Mouse (Mus musculus) hindbrain, embryonic 11.5 days (tissue): ENCODE data around the gene Ltbp1. TPM values are rescaled to one million over a fixed set of nuclear protein-coding genes. Genes with fewer than 3 reads are reported as not detected.

Source experiments
- ATAC-seq: fragments of 200-750 bp; cut with Nextera tagmentation; 2 replicates; pipeline ENCODE4 v1.8.0; 2017; ENCODE audit warnings: mild to moderate bottlenecking, moderate TSS enrichment, moderate library complexity; ENCODE audit not compliant: low FRiP score
- DNase-seq: peaks from one replicate; pipeline ENCODE4 v3.0.0-alpha.2; 2015; ENCODE audit warnings: low spot score
- H3K27ac ChIP-seq: fragments of 300-500 bp; sonication (generic); 2 replicates; pipeline ENCODE4 v1.5.1; 2014; ENCODE audit warnings: mild to moderate bottlenecking, low read depth, low read length
- H3K27me3 ChIP-seq: fragments of 300-500 bp; sonication (generic); 2 replicates; pipeline ENCODE4 v1.6.1; 2014; ENCODE audit warnings: mild to moderate bottlenecking, low read length, moderate library complexity, mixed read lengths; ENCODE audit not compliant: control insufficient read depth, insufficient read depth
- H3K36me3 ChIP-seq: fragments of 300-500 bp; sonication (generic); 2 replicates; pipeline ENCODE4 v1.6.1; 2014; ENCODE audit warnings: mild to moderate bottlenecking, low read length, moderate library complexity, mixed read lengths; ENCODE audit not compliant: control insufficient read depth, insufficient read depth
- H3K4me1 ChIP-seq: fragments of 300-500 bp; sonication (generic); replicated peaks from 2 replicates; pipeline ENCODE4 v1.6.1; 2014; ENCODE audit warnings: low read length, mixed read lengths; ENCODE audit not compliant: control insufficient read depth, insufficient read depth
- H3K4me2 ChIP-seq: fragments of 300-500 bp; sonication (generic); replicated peaks from 2 replicates; pipeline ENCODE4 v1.6.1; 2014; ENCODE audit warnings: mild to moderate bottlenecking, low read depth, low read length
- H3K4me3 ChIP-seq: fragments of 300-500 bp; sonication (generic); 2 replicates; pipeline ENCODE4 v1.5.1; 2014; ENCODE audit warnings: low read depth, low read length
- H3K9ac ChIP-seq: fragments of 300-500 bp; sonication (generic); 2 replicates; pipeline ENCODE4 v1.6.1; 2014; ENCODE audit warnings: low read depth, low read length
- H3K9me3 ChIP-seq: fragments of 300-500 bp; sonication (generic); 2 replicates; pipeline ENCODE4 v1.6.1; 2016; ENCODE audit warnings: low read length; ENCODE audit not compliant: control insufficient read depth
- WGBS: fragments of 180-500 bp; shearing (Covaris S2); extraction: QIAGEN DNeasy Blood & Tissue Kit; methylation state at CpG from one replicate; pipeline ENCODE4 v1.1.7; 2014; 5-methylcytosine and 5-hydroxymethylcytosine counted together
- polyA plus RNA-seq: library from polyadenylated mRNA; unstranded; fragments of >200 nt; fragmentation: Nextera tagmentation; extraction: Ambion mirVana; gene quantifications from 2 replicates; pipeline ENCODE4 v1.2.1, GENCODE M21; 2014

Ltbp1 gene
- polyA plus RNA-seq, 1 experiment from 2014 or later = 5.7 TPM

GRCm38 (mm10) chr17:74993726-74994581 is 11.4 kb upstream of the Ltbp1 start:
- Histone ChIP-seq H3K27me3 (no peaks in the 10 kb centered on the region), H3K9ac (no peak overlapping the region), H3K36me3 (no peaks in the 10 kb centered on the region), H3K27ac (0 out of 2 replicates have a peak overlapping the region, but pooled peaks have one; percentile 1), H3K4me3 (peak overlapping the region; percentile 15), H3K4me1 (no peaks in the 10 kb centered on the region), H3K4me2 (peak overlapping the region; percentile 40), H3K9me3 (no peaks in the 10 kb centered on the region)
- DNase-seq (peak; percentile 78), ATAC-seq (peak; percentile 85)
- WGBS = 2% methylated on average over 26 of the region's 26 CpGs

GRCm38 (mm10) chr17:74994582-74994893 is 10.8 kb upstream of the Ltbp1 start:
- no peaks in the 10 kb centered on the region for H3K9me3 ChIP-seq
- 2% methylated on average over 4 of the region's 4 CpGs for WGBS
- no peaks in the 10 kb centered on the region for H3K36me3 ChIP-seq
- H3K4me2 ChIP-seq = peak overlapping the region; percentile 40
- ATAC-seq (no peak; the same call in 1 of the 2 replicates), DNase-seq (peak; percentile 55)
- no peaks in the 10 kb centered on the region for H3K4me1 ChIP-seq
- H3K9ac ChIP-seq = no peak overlapping the region
- no peaks in the 10 kb centered on the region for H3K27me3 ChIP-seq
- 0 out of 2 replicates have a peak overlapping the region, but pooled peaks have one; percentile 1 for H3K27ac ChIP-seq
- H3K4me3 ChIP-seq = no peak overlapping the region

- 45% methylated on average over 3 of the region's 3 CpGs for WGBS
- DNase-seq (no peak), ATAC-seq (no peak)
- H3K4me3 ChIP-seq = no peak overlapping the region
- no peak overlapping the region for H3K4me2 ChIP-seq
- H3K36me3 ChIP-seq = no peaks in the 10 kb centered on the region
- no peaks in the 10 kb centered on the region for H3K9me3 ChIP-seq
- no peaks in the 10 kb centered on the region for H3K4me1 ChIP-seq
- no peaks in the 10 kb centered on the region for H3K27me3 ChIP-seq
- H3K9ac ChIP-seq = no peak overlapping the region
- no peak overlapping the region for H3K27ac ChIP-seq
Measured at GRCm38 (mm10) chr17:74995266-74995665, 10.1 kb upstream of the Ltbp1 start.

- no peak for DNase-seq
- no peaks in the 10 kb centered on the region for H3K9me3 ChIP-seq
- WGBS = 85% methylated on average over 2 of the region's 2 CpGs
- H3K36me3 ChIP-seq = no peaks in the 10 kb centered on the region
- H3K27me3 ChIP-seq = no peaks in the 10 kb centered on the region
- no peak overlapping the region for H3K4me3 ChIP-seq
- no peak overlapping the region for H3K9ac ChIP-seq
- H3K4me2 ChIP-seq = no peak overlapping the region
- no peaks in the 10 kb centered on the region for H3K4me1 ChIP-seq
- no peak for ATAC-seq
- H3K27ac ChIP-seq = no peak overlapping the region
Measured at GRCm38 (mm10) chr17:75000066-75000465, 5.3 kb upstream of the Ltbp1 start.

GRCm38 (mm10) chr17:75004820-75005219 is 548 bp upstream of the Ltbp1 start:
- DNase-seq (peak; percentile 92), ATAC-seq (peak; percentile 84)
- WGBS = 0% methylated on average over 11 of the region's 11 CpGs
- H3K9ac ChIP-seq = 0 out of 2 replicates have a peak overlapping the region, but pooled peaks have one; percentile 13
- no peaks in the 10 kb centered on the region for H3K9me3 ChIP-seq
- no peaks in the 10 kb centered on the region for H3K4me1 ChIP-seq
- H3K4me3 ChIP-seq = peak overlapping the region; percentile 85
- peak overlapping the region; percentile 98 for H3K4me2 ChIP-seq
- H3K27ac ChIP-seq = no peak overlapping the region
- H3K27me3 ChIP-seq = no peaks in the 10 kb centered on the region
- no peaks in the 10 kb centered on the region for H3K36me3 ChIP-seq

GRCm38 (mm10) chr17:75005685-75006680 is 615 bp downstream of the Ltbp1 start:
- ATAC-seq (peak; percentile 83), DNase-seq (peak; percentile 74)
- Histone ChIP-seq H3K27ac (peak overlapping the region; percentile 34; the same call in 1 of the 2 replicates), H3K9me3 (no peaks in the 10 kb centered on the region), H3K4me1 (no peaks in the 10 kb centered on the region), H3K4me2 (peak overlapping the region; percentile 98), H3K9ac (peak overlapping the region; percentile 73), H3K4me3 (peak overlapping the region; percentile 85), H3K36me3 (no peaks in the 10 kb centered on the region), H3K27me3 (no peaks in the 10 kb centered on the region)
- WGBS = 2% methylated on average over 60 of the region's 94 CpGs

- Histone ChIP-seq H3K4me1 (no peaks in the 10 kb centered on the region), H3K36me3 (no peaks in the 10 kb centered on the region), H3K27ac (no peak overlapping the region), H3K27me3 (no peaks in the 10 kb centered on the region), H3K4me3 (no peak overlapping the region), H3K9ac (no peak overlapping the region), H3K4me2 (no peak overlapping the region), H3K9me3 (no peaks in the 10 kb centered on the region)
- ATAC-seq = no peak
- WGBS = 80% methylated on average over 6 of the region's 6 CpGs
- DNase-seq = no peak
Measured at GRCm38 (mm10) chr17:75010955-75011354, 5.6 kb downstream of the Ltbp1 start.

- Histone ChIP-seq H3K4me2 (no peak overlapping the region), H3K9ac (no peak overlapping the region), H3K36me3 (no peaks in the 10 kb centered on the region), H3K4me1 (no peaks in the 10 kb centered on the region), H3K9me3 (no peaks in the 10 kb centered on the region), H3K27me3 (no peaks in the 10 kb centered on the region), H3K4me3 (no peak overlapping the region), H3K27ac (no peak overlapping the region)
- no peak for ATAC-seq
- no peak for DNase-seq
- WGBS = 79% methylated on average over 4 of the region's 4 CpGs
Measured at GRCm38 (mm10) chr17:75013211-75013610, 7.8 kb downstream of the Ltbp1 start.
